Mouse (Mus musculus) midbrain, embryonic 10.5 days (tissue): Measurements from ENCODE around the gene Ifi208. TPM values are rescaled to one million over a fixed set of nuclear protein-coding genes. Genes with fewer than 3 reads are reported as not detected.
"Not testable (repeated sequence)": the region's sequence is repeated elsewhere in the genome, so short reads cannot be mapped to it uniquely, and the experiment has no call there.

Experiments
- DNase-seq: peaks from one replicate; pipeline ENCODE4 v3.0.0-alpha.2; 2017; ENCODE audit warnings: low spot score
- H3K27ac ChIP-seq: fragments of 300-500 bp; sonication (generic); replicated peaks from 2 replicates; pipeline ENCODE4 v1.5.1; 2016; ENCODE audit warnings: mild to moderate bottlenecking
- H3K27me3 ChIP-seq: fragments of 300-500 bp; sonication (generic); 2 replicates; pipeline ENCODE4 v1.6.1; 2016; ENCODE audit warnings: low read depth, mild to moderate bottlenecking; ENCODE audit not compliant: poor library complexity, severe bottlenecking
- H3K36me3 ChIP-seq: fragments of 300-500 bp; sonication (generic); 2 replicates; pipeline ENCODE4 v1.6.1; 2016; ENCODE audit warnings: mild to moderate bottlenecking, moderate library complexity
- H3K4me1 ChIP-seq: fragments of 300-500 bp; sonication (generic); 2 replicates; pipeline ENCODE4 v1.6.1; 2016
- H3K4me3 ChIP-seq: fragments of 300-500 bp; sonication (generic); 2 replicates; pipeline ENCODE4 v1.5.1; 2016; ENCODE audit warnings: mild to moderate bottlenecking, moderate library complexity
- H3K9me3 ChIP-seq: fragments of 300-500 bp; sonication (generic); replicated peaks from 2 replicates; pipeline ENCODE4 v1.6.1; 2016; ENCODE audit warnings: mild to moderate bottlenecking
- WGBS: fragments of 180-500 bp; shearing (Covaris S2); methylation state at CpG from one replicate; pipeline ENCODE4 v1.1.7; 2016; 5-methylcytosine and 5-hydroxymethylcytosine counted together
- polyA plus RNA-seq: library from polyadenylated mRNA; unstranded; fragments of >200 nt; fragmentation: Nextera tagmentation; extraction: Ambion mirVana; gene quantifications from 2 replicates; pipeline ENCODE4 v1.2.1, GENCODE M21; 2016

The Ifi208 gene
- polyA plus RNA-seq, result not detected in 2 replicates

DNA sequence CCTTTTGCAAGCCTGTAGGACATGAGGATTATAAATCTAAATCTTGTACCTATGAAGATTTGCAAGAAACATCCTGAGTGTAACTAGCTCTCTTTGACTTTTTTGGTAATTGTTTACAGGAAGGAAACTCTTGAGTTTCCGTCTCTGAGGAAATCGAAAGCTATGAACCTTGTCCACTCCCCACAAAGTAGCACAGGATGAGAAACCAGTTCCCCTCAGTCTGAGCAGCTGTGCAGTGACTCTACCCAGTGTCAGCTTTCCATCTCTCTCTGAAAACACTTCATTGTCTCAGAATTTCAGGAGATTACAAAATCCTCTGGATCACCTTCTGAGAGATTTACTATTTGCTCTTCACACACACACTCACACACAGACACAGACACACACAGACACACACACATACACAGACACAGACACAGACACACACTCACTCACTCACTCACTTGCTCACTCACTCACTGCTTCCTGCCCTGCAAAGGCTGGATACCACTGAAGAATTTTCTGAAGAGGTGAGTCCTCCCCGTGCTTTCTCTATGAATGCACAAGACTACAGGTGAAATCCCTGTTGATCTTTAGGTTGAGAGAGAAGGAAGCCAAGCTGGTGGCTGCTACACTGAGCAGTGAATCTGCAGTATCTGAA is at the start of gene Ifi208:
TSS of gene Ifi208 (plus strand) at position 218 of the 640 bp plus-strand sequence.
- not testable (repeated sequence) for H3K27me3 ChIP-seq, H3K9me3 ChIP-seq, H3K36me3 ChIP-seq, H3K4me1 ChIP-seq, H3K4me3 ChIP-seq, DNase-seq, H3K27ac ChIP-seq
- WGBS, result 54% methylated on average over 3 of the region's 3 CpGs

DNA sequence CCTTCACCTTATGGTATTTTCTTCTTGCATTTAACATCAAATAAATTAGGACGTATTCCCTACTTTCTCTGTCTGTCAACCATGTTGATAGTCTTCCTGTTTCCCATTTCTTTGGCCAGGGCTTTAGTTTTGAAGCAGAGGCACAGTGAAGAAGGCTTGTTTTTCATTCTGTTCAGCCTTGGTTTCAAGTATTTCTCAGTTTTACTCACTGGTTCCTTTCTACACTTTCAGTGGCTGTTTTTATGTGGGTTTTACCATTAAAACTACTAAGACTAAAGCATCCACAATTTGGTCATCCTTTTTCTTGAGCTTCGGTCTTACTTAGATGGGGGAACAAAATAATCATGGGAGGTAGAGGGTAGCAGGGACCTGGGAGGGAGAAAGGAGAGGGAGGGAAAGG is 49.4 kb upstream of the Ifi208 start:
- 91% methylated on average over 2 of the region's 2 CpGs for WGBS
- Histone ChIP-seq H3K9me3 (no peaks in the 10 kb centered on the region), H3K36me3 (no peaks in the 10 kb centered on the region), H3K27ac (no peak overlapping the region), H3K27me3 (no peaks in the 10 kb centered on the region), H3K4me1 (no peaks in the 10 kb centered on the region), H3K4me3 (no peak overlapping the region)
- no peak for DNase-seq

DNA sequence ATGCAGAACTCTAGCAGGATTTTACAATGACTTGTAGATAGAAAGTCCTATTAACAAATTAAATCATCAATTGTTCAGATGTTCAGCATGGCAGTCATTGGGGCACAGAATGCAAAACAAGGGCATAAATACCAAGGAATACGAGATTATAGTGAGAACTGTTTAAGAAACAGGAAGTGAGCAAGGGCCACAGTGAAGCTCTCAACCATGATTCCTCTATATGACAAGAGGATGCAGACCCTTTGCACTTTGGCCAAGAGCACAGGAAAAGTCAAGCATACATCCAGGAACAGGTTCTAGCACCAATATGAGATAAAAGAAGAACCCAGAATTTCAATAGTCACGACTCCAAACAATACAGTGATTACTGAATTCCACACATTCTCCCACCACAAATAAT is 46.8 kb upstream of the Ifi208 start:
- no peaks in the 10 kb centered on the region for H3K9me3 ChIP-seq
- no peak for DNase-seq
- WGBS, result 86% methylated on average over 2 of the region's 2 CpGs
- no peak overlapping the region for H3K4me3 ChIP-seq
- H3K27me3 ChIP-seq, result no peaks in the 10 kb centered on the region
- no peaks in the 10 kb centered on the region for H3K4me1 ChIP-seq
- no peak overlapping the region for H3K27ac ChIP-seq
- H3K36me3 ChIP-seq, result no peaks in the 10 kb centered on the region

DNA sequence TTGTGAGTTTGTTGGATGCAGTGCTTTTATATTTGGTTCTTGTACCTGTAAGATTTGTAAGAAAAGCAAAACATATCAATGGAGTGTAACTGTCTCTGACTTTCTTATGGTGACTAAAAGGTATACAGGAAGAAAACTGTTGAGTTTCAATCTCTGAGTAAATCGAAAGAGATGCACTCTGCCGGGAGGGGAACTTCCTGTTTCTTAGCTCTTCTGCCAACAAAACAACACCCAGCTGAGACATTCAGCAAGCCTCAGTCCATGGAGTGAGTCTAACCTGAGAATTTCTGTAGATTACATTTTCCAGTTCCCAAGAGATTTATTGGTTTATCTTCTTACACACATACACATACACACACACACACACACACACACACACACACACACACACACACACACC is 42.9 kb upstream of the Ifi208 start, which contains the start of gene Ifi209:
TSS of gene Ifi209 (plus strand) at position 296 of the 400 bp plus-strand sequence.
- 93% methylated on average over 2 of the region's 2 CpGs for WGBS
- H3K27ac ChIP-seq, H3K9me3 ChIP-seq, H3K27me3 ChIP-seq, DNase-seq, H3K4me1 ChIP-seq, H3K4me3 ChIP-seq, H3K36me3 ChIP-seq: not testable (repeated sequence)

DNA sequence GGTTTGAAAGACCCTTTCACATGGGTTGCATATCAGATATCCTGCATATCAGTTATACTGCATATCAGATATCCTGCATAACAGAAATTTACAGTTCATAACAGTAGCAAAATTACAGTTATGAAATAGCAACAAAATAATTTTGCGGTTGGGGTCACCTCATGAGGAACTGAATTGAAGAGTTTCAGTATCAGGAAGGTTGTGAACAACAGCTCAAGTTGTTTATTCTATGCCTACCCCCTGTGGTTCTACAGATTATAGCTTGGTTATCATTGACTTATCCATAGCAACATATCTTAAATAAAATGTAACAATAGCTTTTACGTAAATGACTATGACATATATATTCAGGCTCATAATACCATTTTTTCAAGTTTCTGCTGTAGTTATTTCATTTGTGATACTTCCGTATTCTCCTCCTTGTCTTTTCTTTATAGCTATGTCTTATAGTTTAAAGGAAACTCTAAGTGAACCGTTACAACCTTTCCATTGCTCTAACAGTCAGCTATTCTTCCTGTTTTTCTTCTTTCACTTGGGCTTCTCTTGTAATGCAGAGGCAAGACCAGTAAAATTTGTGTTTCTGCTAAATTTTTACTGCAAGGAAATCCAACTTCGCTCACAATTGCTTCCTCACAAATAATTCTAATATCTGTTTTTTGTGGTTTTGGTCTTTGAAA is 39.4 kb upstream of the Ifi208 start:
- 87% methylated on average over 5 of the region's 5 CpGs for WGBS
- H3K4me3 ChIP-seq, result no peak overlapping the region
- no peak for DNase-seq

DNA sequence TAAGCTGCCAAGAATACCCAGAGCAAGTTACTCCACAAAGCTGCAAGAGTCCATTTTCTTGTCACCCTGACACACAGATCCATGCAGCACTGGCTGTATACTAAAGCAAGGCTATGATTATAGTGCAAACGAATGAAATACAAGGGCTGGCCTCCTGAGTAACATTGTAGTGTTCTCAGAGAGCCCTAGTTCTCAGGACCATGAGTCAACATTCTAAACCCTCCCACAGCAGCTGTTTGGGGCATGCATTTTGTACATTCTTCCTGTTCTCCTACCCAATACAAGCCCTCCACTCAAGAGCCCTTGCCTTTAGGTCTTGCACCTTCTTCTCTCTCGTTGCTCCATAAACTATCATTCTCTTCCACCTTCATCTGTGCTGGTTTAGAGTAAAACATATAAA is 28.1 kb upstream of the Ifi208 start:
- WGBS, result 84% methylated on average over 2 of the region's 2 CpGs

More for the DNA sequence above, 39.4 kb upstream of the Ifi208 start:
- Histone ChIP-seq H3K27ac (no peak overlapping the region), H3K9me3 (no peaks in the 10 kb centered on the region), H3K4me1 (no peaks in the 10 kb centered on the region), H3K27me3 (no peaks in the 10 kb centered on the region), H3K36me3 (no peaks in the 10 kb centered on the region)

DNA sequence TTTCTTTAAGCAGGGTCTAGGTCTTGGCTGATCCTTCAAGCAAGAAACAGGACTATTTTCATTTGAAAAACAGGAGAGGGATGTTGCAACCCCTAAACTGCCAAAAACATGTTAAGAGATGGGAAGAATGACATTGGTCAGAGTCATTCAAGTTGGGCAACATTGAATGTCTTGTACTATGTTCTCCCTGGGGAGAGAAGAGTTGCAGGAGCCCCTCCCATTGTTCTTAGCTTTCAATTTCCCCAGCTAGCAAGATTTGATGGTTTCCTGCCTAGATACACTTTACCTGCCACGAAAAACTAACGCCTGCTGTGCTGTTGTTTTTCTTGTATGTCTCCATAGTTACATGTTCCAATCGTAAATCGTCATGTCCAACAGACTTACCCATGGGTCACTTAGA is 15.5 kb upstream of the Ifi208 start:
- H3K27ac ChIP-seq, result no peak overlapping the region
- H3K9me3 ChIP-seq, result no peaks in the 10 kb centered on the region
- H3K4me1 ChIP-seq, result no peaks in the 10 kb centered on the region
- DNase-seq, result no peak
- H3K27me3 ChIP-seq, result no peaks in the 10 kb centered on the region
- H3K4me3 ChIP-seq, result no peak overlapping the region
- no peaks in the 10 kb centered on the region for H3K36me3 ChIP-seq
- 86% methylated on average over 4 of the region's 4 CpGs for WGBS

More for the DNA sequence above, 28.1 kb upstream of the Ifi208 start:
- Histone ChIP-seq H3K4me1 (no peaks in the 10 kb centered on the region), H3K27me3 (no peaks in the 10 kb centered on the region), H3K9me3 (no peaks in the 10 kb centered on the region), H3K36me3 (no peaks in the 10 kb centered on the region), H3K4me3 (no peak overlapping the region), H3K27ac (no peak overlapping the region)
- no peak for DNase-seq

DNA sequence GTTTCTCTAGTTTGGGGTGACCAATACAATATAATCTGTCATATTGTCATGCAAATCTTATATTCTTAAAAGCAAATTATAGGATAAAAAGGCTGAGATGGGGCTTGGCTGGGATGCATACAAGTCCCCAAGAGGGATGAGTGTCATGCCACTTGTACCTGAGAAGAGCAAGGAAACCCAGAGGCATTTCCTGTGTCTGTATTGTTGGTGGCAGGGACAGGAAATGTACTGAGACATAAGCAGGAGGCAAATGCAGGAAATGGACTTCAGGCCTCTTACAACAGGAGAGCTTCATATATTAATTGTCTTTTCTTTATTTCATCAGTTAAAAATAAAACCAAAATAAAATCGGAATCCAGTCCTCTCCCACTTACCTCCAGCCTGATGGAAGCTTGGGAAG is 5.1 kb downstream of the Ifi208 start:
- not testable (repeated sequence) for H3K9me3 ChIP-seq, H3K27ac ChIP-seq, H3K4me3 ChIP-seq, H3K27me3 ChIP-seq, DNase-seq, H3K36me3 ChIP-seq, H3K4me1 ChIP-seq
- 88% methylated on average over 1 of the region's 1 CpGs for WGBS

DNA sequence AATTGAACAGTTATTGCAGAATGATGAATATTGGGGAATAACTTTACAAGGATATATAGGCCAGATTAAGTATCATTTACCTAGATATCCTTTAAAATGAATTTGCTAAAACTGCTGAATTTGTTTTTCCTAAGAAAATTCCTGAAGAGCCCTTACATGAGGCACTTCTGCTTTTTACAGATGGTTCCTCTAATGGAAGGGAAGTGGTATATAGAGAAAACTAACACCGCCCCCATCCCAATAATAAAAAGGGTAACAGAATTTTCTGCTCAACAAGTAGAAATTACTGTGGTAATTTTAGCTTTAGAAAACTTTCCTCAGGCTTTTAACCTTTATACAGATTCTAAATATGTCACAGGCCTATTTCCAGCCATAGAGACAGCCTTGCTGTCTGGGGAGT is 20.8 kb downstream of the Ifi208 start:
- no peaks in the 10 kb centered on the region for H3K4me1 ChIP-seq
- WGBS, result 88% methylated on average over 1 of the region's 1 CpGs
- H3K27me3 ChIP-seq, result no peaks in the 10 kb centered on the region
- no peaks in the 10 kb centered on the region for H3K36me3 ChIP-seq
- H3K27ac ChIP-seq, result no peak overlapping the region
- DNase-seq, result no peak
- no peaks in the 10 kb centered on the region for H3K9me3 ChIP-seq
- no peak overlapping the region for H3K4me3 ChIP-seq

DNA sequence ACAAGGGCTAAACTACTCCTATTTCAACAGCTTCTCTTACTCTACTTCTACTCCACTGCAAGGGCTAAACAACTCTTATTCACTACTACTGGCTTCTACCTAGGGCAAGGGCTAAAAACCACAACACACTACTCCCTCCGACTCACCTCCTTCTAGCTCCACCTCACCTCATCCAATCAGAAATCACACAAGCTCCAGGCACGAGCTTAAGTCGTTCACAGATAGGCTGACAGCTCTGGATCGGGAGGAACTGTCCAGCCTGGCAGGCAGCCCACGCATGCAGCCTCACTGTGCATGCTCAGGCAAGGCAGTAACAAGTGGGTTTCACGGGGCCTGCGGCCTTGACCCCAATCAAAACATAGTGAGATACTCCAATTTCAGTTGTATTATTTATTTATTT is 59.7 kb downstream of the Ifi208 start:
- no peak for DNase-seq

DNA sequence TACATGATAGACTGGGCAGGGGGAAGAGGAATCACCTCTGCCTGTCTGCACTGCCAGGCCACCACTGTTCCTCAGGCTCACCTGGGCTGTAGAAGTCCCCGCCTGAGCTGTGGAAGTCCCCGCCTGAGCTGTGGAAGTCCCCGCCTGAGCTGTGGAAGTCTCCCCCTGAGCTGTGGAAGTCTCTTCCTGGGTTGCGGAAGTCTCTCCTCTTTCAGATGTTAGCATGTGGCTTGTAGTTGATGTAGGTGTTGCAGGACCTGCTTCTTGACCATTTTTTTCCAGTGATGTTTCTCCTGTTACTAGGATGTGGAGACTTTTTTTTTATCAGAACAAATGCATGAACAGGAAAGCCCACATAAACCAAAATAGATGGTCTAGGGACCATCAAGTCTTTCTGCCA is 61.5 kb downstream of the Ifi208 start:
- H3K9me3 ChIP-seq, H3K36me3 ChIP-seq, DNase-seq, H3K27me3 ChIP-seq, H3K4me3 ChIP-seq, H3K27ac ChIP-seq, H3K4me1 ChIP-seq: not testable (repeated sequence)
- WGBS, result 92% methylated on average over 4 of the region's 4 CpGs

More for the DNA sequence above, 59.7 kb downstream of the Ifi208 start:
- 49% methylated on average over 7 of the region's 7 CpGs for WGBS
- no peaks in the 10 kb centered on the region for H3K4me1 ChIP-seq
- H3K27ac ChIP-seq, result no peak overlapping the region
- H3K4me3 ChIP-seq, result no peak overlapping the region
- H3K36me3 ChIP-seq, result no peaks in the 10 kb centered on the region
- no peaks in the 10 kb centered on the region for H3K9me3 ChIP-seq
- H3K27me3 ChIP-seq, result no peaks in the 10 kb centered on the region

DNA sequence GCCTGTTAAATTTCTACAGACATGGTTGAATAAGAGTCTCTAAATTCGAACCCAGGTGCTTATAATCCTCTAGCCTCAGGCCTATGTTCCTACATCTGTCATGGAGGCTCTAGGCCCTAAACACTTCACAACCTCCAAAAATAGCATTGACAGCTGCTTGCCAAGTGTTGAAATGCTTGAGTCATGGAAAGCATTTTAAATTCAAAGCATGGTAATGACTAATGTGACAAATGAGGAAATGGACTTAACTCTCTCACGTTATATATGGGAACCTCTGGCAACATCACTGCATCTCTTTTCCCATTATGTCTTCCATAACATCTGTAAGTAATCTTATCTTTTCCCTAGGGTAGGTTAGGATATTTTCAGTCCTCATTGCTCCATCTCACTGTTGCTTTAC is 63.5 kb downstream of the Ifi208 start:
- no peaks in the 10 kb centered on the region for H3K9me3 ChIP-seq
- DNase-seq, result no peak
- no peak overlapping the region for H3K27ac ChIP-seq
- 82% methylated on average over 2 of the region's 2 CpGs for WGBS
- no peak overlapping the region for H3K4me3 ChIP-seq
- H3K36me3 ChIP-seq, result no peaks in the 10 kb centered on the region
- H3K4me1 ChIP-seq, result no peaks in the 10 kb centered on the region
- H3K27me3 ChIP-seq, result no peaks in the 10 kb centered on the region

DNA sequence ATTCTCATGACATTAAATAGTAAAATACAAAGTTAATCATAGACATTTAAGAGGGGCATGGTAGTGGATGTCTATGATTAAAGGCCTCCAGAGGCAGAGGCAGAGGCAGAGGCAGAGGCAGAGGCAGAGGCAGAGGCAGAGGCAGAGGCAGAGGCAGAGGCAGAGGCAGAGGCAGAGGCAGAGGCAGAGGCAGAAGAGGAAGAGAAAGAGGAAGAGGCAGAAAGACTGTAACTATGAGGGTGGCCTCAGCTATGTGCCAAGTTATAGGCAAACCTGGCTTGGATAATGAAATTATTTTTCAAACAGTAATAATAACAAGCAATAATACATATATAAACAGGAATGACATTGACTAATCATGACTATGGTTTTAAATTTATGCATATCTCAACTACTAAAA is 67.1 kb downstream of the Ifi208 start:
- Histone ChIP-seq H3K27ac (no peak overlapping the region), H3K27me3 (no peaks in the 10 kb centered on the region), H3K36me3 (no peaks in the 10 kb centered on the region), H3K4me3 (no peak overlapping the region), H3K4me1 (no peaks in the 10 kb centered on the region), H3K9me3 (no peaks in the 10 kb centered on the region)
- no peak for DNase-seq
